Mouse (Mus musculus): ENCODE measurements around the gene Syce1. TPM values are rescaled to one million over a fixed set of nuclear protein-coding genes. Genes with fewer than 3 reads are reported as not detected.

The Syce1 gene
- polyA plus RNA-seq, 1 experiment from 2014 or later, result 0.15 TPM

- H3K27me3 ChIP-seq, result no peaks in the 10 kb centered on the region; the same call in 1 of the 2 replicates
- no peaks in the 10 kb centered on the region for H3K9me3 ChIP-seq
- no peak overlapping the region for H3K4me3 ChIP-seq
- H3K27ac ChIP-seq (replicated peaks), result no peak overlapping the region
- ATAC-seq (ENCODE audit: low FRiP score, low read depth), result no peak
- no peak overlapping the region for H3K4me2 ChIP-seq (replicated peaks)
- no peak overlapping the region for H3K9ac ChIP-seq (replicated peaks)
- WGBS, result 83% methylated on average over 4 of the region's 4 CpGs
- no peaks in the 10 kb centered on the region for H3K36me3 ChIP-seq
- no peaks in the 10 kb centered on the region; the same call in 1 of the 2 replicates for H3K4me1 ChIP-seq
Observed at GRCm38 (mm10) chr7:140820173-140820572, 32.5 kb upstream of the Syce1 start.

- no peaks in the 10 kb centered on the region for H3K4me1 ChIP-seq
- ATAC-seq (ENCODE audit: low FRiP score, low read depth), result no peak
- no peaks in the 10 kb centered on the region for H3K9me3 ChIP-seq
- no peak overlapping the region for H3K27ac ChIP-seq (replicated peaks)
- 90% methylated on average over 12 of the region's 12 CpGs for WGBS
- H3K4me3 ChIP-seq, result no peak overlapping the region
- H3K27me3 ChIP-seq, result no peaks in the 10 kb centered on the region
- H3K36me3 ChIP-seq, result peaks cover 31% of the 10 kb centered on the region
- H3K9ac ChIP-seq (replicated peaks), result no peak overlapping the region
- H3K4me2 ChIP-seq (replicated peaks), result no peak overlapping the region
Observed at GRCm38 (mm10) chr7:140812850-140813249, 25.2 kb upstream of the Syce1 start.

- H3K9ac ChIP-seq (replicated peaks), result no peak overlapping the region
- no peak overlapping the region for H3K27ac ChIP-seq (replicated peaks)
- no peak overlapping the region for H3K4me3 ChIP-seq
- H3K4me2 ChIP-seq (replicated peaks), result no peak overlapping the region
- H3K9me3 ChIP-seq, result no peaks in the 10 kb centered on the region
- no peak for ATAC-seq (ENCODE audit: low FRiP score, low read depth)
- 82% methylated on average over 13 of the region's 13 CpGs for WGBS
- H3K4me1 ChIP-seq, result no peaks in the 10 kb centered on the region
- no peaks in the 10 kb centered on the region for H3K27me3 ChIP-seq
- H3K36me3 ChIP-seq, result peaks cover 31% of the 10 kb centered on the region
Observed at GRCm38 (mm10) chr7:140811714-140812113, 24.1 kb upstream of the Syce1 start.

- Histone ChIP-seq H3K4me1 (no peaks in the 10 kb centered on the region), H3K27ac (replicated peaks) (no peak overlapping the region), H3K27me3 (no peaks in the 10 kb centered on the region), H3K9ac (replicated peaks) (no peak overlapping the region), H3K4me3 (no peak overlapping the region), H3K36me3 (peaks cover 31% of the 10 kb centered on the region), H3K4me2 (replicated peaks) (no peak overlapping the region), H3K9me3 (no peaks in the 10 kb centered on the region)
- ATAC-seq (ENCODE audit: low FRiP score, low read depth), result no peak
- 93% methylated on average over 6 of the region's 6 CpGs for WGBS
Observed at GRCm38 (mm10) chr7:140810496-140810895, 22.8 kb upstream of the Syce1 start.

GRCm38 (mm10) chr7:140805704-140806103 lies 18.1 kb upstream of the Syce1 start:
- Histone ChIP-seq H3K36me3 (peaks cover 5% of the 10 kb centered on the region; the same call in 1 of the 2 replicates), H3K27me3 (no peaks in the 10 kb centered on the region), H3K27ac (replicated peaks) (no peak overlapping the region), H3K9me3 (no peaks in the 10 kb centered on the region), H3K9ac (replicated peaks) (no peak overlapping the region), H3K4me2 (replicated peaks) (no peak overlapping the region), H3K4me1 (no peaks in the 10 kb centered on the region), H3K4me3 (no peak overlapping the region)
- ATAC-seq (ENCODE audit: low FRiP score, low read depth), result no peak
- WGBS, result 19% methylated on average over 1 of the region's 1 CpGs

- Histone ChIP-seq H3K4me1 (no peaks in the 10 kb centered on the region), H3K27ac (replicated peaks) (no peak overlapping the region), H3K9me3 (no peaks in the 10 kb centered on the region), H3K27me3 (no peaks in the 10 kb centered on the region), H3K9ac (replicated peaks) (no peak overlapping the region), H3K4me2 (replicated peaks) (no peak overlapping the region), H3K4me3 (no peak overlapping the region), H3K36me3 (no peaks in the 10 kb centered on the region)
- WGBS, result 83% methylated on average over 6 of the region's 6 CpGs
- no peak for ATAC-seq (ENCODE audit: low FRiP score, low read depth)
Observed at GRCm38 (mm10) chr7:140802629-140803028, 15.0 kb upstream of the Syce1 start.

GRCm38 (mm10) chr7:140798212-140798611 lies 10.6 kb upstream of the Syce1 start:
- no peak for ATAC-seq (ENCODE audit: low FRiP score, low read depth)

GRCm38 (mm10) chr7:140797619-140798018 lies 10.0 kb upstream of the Syce1 start:
- Histone ChIP-seq H3K4me3 (no peak overlapping the region), H3K27ac (replicated peaks) (no peak overlapping the region), H3K9me3 (no peaks in the 10 kb centered on the region), H3K9ac (replicated peaks) (no peak overlapping the region), H3K27me3 (no peaks in the 10 kb centered on the region), H3K4me2 (replicated peaks) (no peak overlapping the region), H3K36me3 (no peaks in the 10 kb centered on the region), H3K4me1 (no peaks in the 10 kb centered on the region)
- ATAC-seq (ENCODE audit: low FRiP score, low read depth), result no peak
- 89% methylated on average over 3 of the region's 3 CpGs for WGBS

More at GRCm38 (mm10) chr7:140798212-140798611, 10.6 kb upstream of the Syce1 start:
- no peaks in the 10 kb centered on the region for H3K9me3 ChIP-seq
- 66% methylated on average over 2 of the region's 2 CpGs for WGBS
- no peak overlapping the region for H3K9ac ChIP-seq (replicated peaks)
- H3K36me3 ChIP-seq, result no peaks in the 10 kb centered on the region
- no peaks in the 10 kb centered on the region for H3K27me3 ChIP-seq
- no peaks in the 10 kb centered on the region for H3K4me1 ChIP-seq
- H3K27ac ChIP-seq (replicated peaks), result no peak overlapping the region
- no peak overlapping the region for H3K4me2 ChIP-seq (replicated peaks)
- H3K4me3 ChIP-seq, result no peak overlapping the region

- ATAC-seq (ENCODE audit: low FRiP score, low read depth), result no peak
- WGBS, result 83% methylated on average over 4 of the region's 4 CpGs
- H3K4me1 ChIP-seq, result no peaks in the 10 kb centered on the region
- no peaks in the 10 kb centered on the region for H3K36me3 ChIP-seq
- no peaks in the 10 kb centered on the region for H3K27me3 ChIP-seq
- H3K9me3 ChIP-seq, result no peaks in the 10 kb centered on the region
- no peak overlapping the region for H3K4me2 ChIP-seq (replicated peaks)
- H3K4me3 ChIP-seq, result no peak overlapping the region
- H3K27ac ChIP-seq (replicated peaks), result no peak overlapping the region
- no peak overlapping the region for H3K9ac ChIP-seq (replicated peaks)
Observed at GRCm38 (mm10) chr7:140793541-140793940, 5.9 kb upstream of the Syce1 start.

- Histone ChIP-seq H3K27ac (replicated peaks) (no peak overlapping the region), H3K36me3 (no peaks in the 10 kb centered on the region), H3K4me3 (no peak overlapping the region), H3K27me3 (no peaks in the 10 kb centered on the region), H3K4me2 (replicated peaks) (no peak overlapping the region), H3K4me1 (no peaks in the 10 kb centered on the region), H3K9ac (replicated peaks) (no peak overlapping the region), H3K9me3 (no peaks in the 10 kb centered on the region)
- 83% methylated on average over 7 of the region's 7 CpGs for WGBS
- no peak for ATAC-seq (ENCODE audit: low FRiP score, low read depth)
Observed at GRCm38 (mm10) chr7:140788053-140788435, 392 bp upstream of the Syce1 start.

GRCm38 (mm10) chr7:140780548-140780947 lies 7.1 kb downstream of the Syce1 start:
- no peak overlapping the region for H3K4me2 ChIP-seq (replicated peaks)
- H3K9me3 ChIP-seq, result no peaks in the 10 kb centered on the region
- H3K9ac ChIP-seq (replicated peaks), result no peak overlapping the region
- no peak for ATAC-seq (ENCODE audit: low FRiP score, low read depth)
- 85% methylated on average over 4 of the region's 4 CpGs for WGBS
- H3K27me3 ChIP-seq, result no peaks in the 10 kb centered on the region
- H3K27ac ChIP-seq (replicated peaks), result no peak overlapping the region
- H3K4me3 ChIP-seq, result no peak overlapping the region
- H3K4me1 ChIP-seq, result no peaks in the 10 kb centered on the region
- H3K36me3 ChIP-seq, result no peaks in the 10 kb centered on the region

- Histone ChIP-seq H3K4me3 (no peak overlapping the region), H3K27ac (replicated peaks) (no peak overlapping the region), H3K9ac (replicated peaks) (no peak overlapping the region), H3K4me1 (no peaks in the 10 kb centered on the region), H3K27me3 (no peaks in the 10 kb centered on the region), H3K4me2 (replicated peaks) (no peak overlapping the region), H3K36me3 (no peaks in the 10 kb centered on the region), H3K9me3 (no peaks in the 10 kb centered on the region)
- WGBS, result 73% methylated on average over 12 of the region's 12 CpGs
- no peak for ATAC-seq (ENCODE audit: low FRiP score, low read depth)
Observed at GRCm38 (mm10) chr7:140765888-140766739, 21.5 kb downstream of the Syce1 start.

Measured in midbrain, embryonic 12.5 days (tissue).